Mouse (Mus musculus): ENCODE measurements around the gene Lats2. TPM values are rescaled to one million over a fixed set of nuclear protein-coding genes. Genes with fewer than 3 reads are reported as not detected.
A peak's percentile ranks its signal among the peaks of the same experiment; 100 is the strongest.

Gene Lats2
- polyA plus RNA-seq (2015; fragmentation: Nextera tagmentation; extraction: Ambion mirVana), result 27.6 and 29.4 TPM in 2 replicates

- H3K9me3 ChIP-seq, result no peaks in the 10 kb centered on the region
- H3K4me2 ChIP-seq (replicated peaks), result no peak within 1 kb of the TSS
- no peak within 1 kb of the TSS for H3K27ac ChIP-seq
- no peak within 1 kb of the TSS for H3K9ac ChIP-seq
- H3K4me3 ChIP-seq, result no peak within 1 kb of the TSS
- peaks cover 15% of the 10 kb centered on the region; the same call in 1 of the 2 replicates for H3K4me1 ChIP-seq
- WGBS, result 72% methylated on average over 4 of the region's 4 CpGs
- no peaks in the 10 kb centered on the region for H3K36me3 ChIP-seq
- ATAC-seq (ENCODE audit: low FRiP score, low read depth), result no peak
- H3K27me3 ChIP-seq, result no peaks in the 10 kb centered on the region
Measured at GRCm38 (mm10) chr14:57758237-57758636, at the start of gene Lats2. Lats2 (minus strand) TSS chr14:57758388.

GRCm38 (mm10) chr14:57803731-57804130, 45.5 kb upstream of the Lats2 start:
- H3K27ac ChIP-seq, result no peak overlapping the region
- ATAC-seq (ENCODE audit: low FRiP score, low read depth), result no peak
- H3K9me3 ChIP-seq, result no peaks in the 10 kb centered on the region
- H3K9ac ChIP-seq, result no peak overlapping the region
- H3K36me3 ChIP-seq, result peaks cover 77% of the 10 kb centered on the region
- peaks cover 14% of the 10 kb centered on the region for H3K4me1 ChIP-seq
- WGBS, result 92% methylated on average over 4 of the region's 4 CpGs
- no peak overlapping the region for H3K4me3 ChIP-seq
- no peaks in the 10 kb centered on the region for H3K27me3 ChIP-seq
- no peak overlapping the region for H3K4me2 ChIP-seq (replicated peaks)

- Histone ChIP-seq H3K36me3 (peaks cover 26% of the 10 kb centered on the region), H3K9ac (peak within 1 kb of the TSS; percentile 91), H3K4me3 (peak within 1 kb of the TSS; percentile 86), H3K4me1 (peaks cover 14% of the 10 kb centered on the region), H3K4me2 (replicated peaks) (peak within 1 kb of the TSS; percentile 84), H3K27me3 (no peaks in the 10 kb centered on the region), H3K27ac (peak within 1 kb of the TSS; percentile 73), H3K9me3 (no peaks in the 10 kb centered on the region)
- WGBS, result under 1% methylated on average over 86 of the region's 99 CpGs
- peak; percentile 95 for ATAC-seq (ENCODE audit: low FRiP score, low read depth)
Measured at GRCm38 (mm10) chr14:57797991-57798931, 40.1 kb upstream of the Lats2 start, which contains the start of gene Sap18. Sap18 (plus strand) TSS chr14:57798180.

- Histone ChIP-seq H3K4me2 (replicated peaks) (peak overlapping the region; percentile 65), H3K4me3 (peak overlapping the region; percentile 86), H3K9me3 (no peaks in the 10 kb centered on the region), H3K9ac (peak overlapping the region; percentile 53), H3K27me3 (no peaks in the 10 kb centered on the region), H3K27ac (no peak overlapping the region), H3K4me1 (peaks cover 14% of the 10 kb centered on the region), H3K36me3 (peaks cover 19% of the 10 kb centered on the region)
- WGBS, result 10% methylated on average over 7 of the region's 7 CpGs
- peak; percentile 75 for ATAC-seq (ENCODE audit: low FRiP score, low read depth)
Measured at GRCm38 (mm10) chr14:57797551-57797950, 39.4 kb upstream of the Lats2 start.

GRCm38 (mm10) chr14:57791171-57791570, 33.0 kb upstream of the Lats2 start:
- no peak overlapping the region for H3K4me2 ChIP-seq (replicated peaks)
- H3K9me3 ChIP-seq, result no peaks in the 10 kb centered on the region
- WGBS, result 86% methylated on average over 4 of the region's 4 CpGs
- no peaks in the 10 kb centered on the region for H3K4me1 ChIP-seq
- H3K27ac ChIP-seq, result no peak overlapping the region
- ATAC-seq (ENCODE audit: low FRiP score, low read depth), result no peak
- no peaks in the 10 kb centered on the region for H3K36me3 ChIP-seq
- H3K9ac ChIP-seq, result no peak overlapping the region
- no peaks in the 10 kb centered on the region for H3K27me3 ChIP-seq
- H3K4me3 ChIP-seq, result no peak overlapping the region

- Histone ChIP-seq H3K4me2 (replicated peaks) (no peak overlapping the region), H3K36me3 (no peaks in the 10 kb centered on the region), H3K4me1 (no peaks in the 10 kb centered on the region), H3K27me3 (no peaks in the 10 kb centered on the region), H3K9me3 (no peaks in the 10 kb centered on the region), H3K4me3 (no peak overlapping the region), H3K9ac (no peak overlapping the region), H3K27ac (no peak overlapping the region)
- ATAC-seq (ENCODE audit: low FRiP score, low read depth), result no peak
- WGBS, result 89% methylated on average over 9 of the region's 9 CpGs
Measured at GRCm38 (mm10) chr14:57789759-57790158, 31.6 kb upstream of the Lats2 start.

GRCm38 (mm10) chr14:57789311-57789710, 31.1 kb upstream of the Lats2 start:
- Histone ChIP-seq H3K27me3 (no peaks in the 10 kb centered on the region), H3K36me3 (no peaks in the 10 kb centered on the region), H3K4me1 (no peaks in the 10 kb centered on the region), H3K4me2 (replicated peaks) (no peak overlapping the region), H3K27ac (no peak overlapping the region), H3K9me3 (no peaks in the 10 kb centered on the region), H3K4me3 (no peak overlapping the region), H3K9ac (no peak overlapping the region)
- no peak for ATAC-seq (ENCODE audit: low FRiP score, low read depth)
- 63% methylated on average over 2 of the region's 2 CpGs for WGBS

- no peak for ATAC-seq (ENCODE audit: low FRiP score, low read depth)
- Histone ChIP-seq H3K9me3 (no peaks in the 10 kb centered on the region), H3K4me3 (no peak overlapping the region), H3K27ac (no peak overlapping the region), H3K9ac (no peak overlapping the region), H3K4me1 (no peaks in the 10 kb centered on the region), H3K36me3 (no peaks in the 10 kb centered on the region), H3K27me3 (no peaks in the 10 kb centered on the region), H3K4me2 (replicated peaks) (no peak overlapping the region)
- WGBS, result 56% methylated on average over 4 of the region's 4 CpGs
Measured at GRCm38 (mm10) chr14:57787406-57787805, 29.2 kb upstream of the Lats2 start.

GRCm38 (mm10) chr14:57772157-57772815, 14.1 kb upstream of the Lats2 start:
- no peak overlapping the region for H3K4me2 ChIP-seq (replicated peaks)
- no peak overlapping the region for H3K27ac ChIP-seq
- no peak overlapping the region for H3K9ac ChIP-seq
- ATAC-seq (ENCODE audit: low FRiP score, low read depth), result no peak
- no peaks in the 10 kb centered on the region for H3K4me1 ChIP-seq
- no peaks in the 10 kb centered on the region for H3K9me3 ChIP-seq
- H3K27me3 ChIP-seq, result no peaks in the 10 kb centered on the region
- H3K4me3 ChIP-seq, result no peak overlapping the region
- 83% methylated on average over 6 of the region's 6 CpGs for WGBS
- H3K36me3 ChIP-seq, result no peaks in the 10 kb centered on the region

- ATAC-seq (ENCODE audit: low FRiP score, low read depth), result no peak
- WGBS, result 92% methylated on average over 5 of the region's 5 CpGs
- no peak overlapping the region for H3K4me3 ChIP-seq
- H3K4me2 ChIP-seq (replicated peaks), result no peak overlapping the region
- H3K9ac ChIP-seq, result no peak overlapping the region
- H3K27ac ChIP-seq, result no peak overlapping the region
- H3K36me3 ChIP-seq, result no peaks in the 10 kb centered on the region
- no peaks in the 10 kb centered on the region for H3K4me1 ChIP-seq
- no peaks in the 10 kb centered on the region for H3K9me3 ChIP-seq
- H3K27me3 ChIP-seq, result no peaks in the 10 kb centered on the region
Measured at GRCm38 (mm10) chr14:57769102-57769501, 10.9 kb upstream of the Lats2 start.

- no peaks in the 10 kb centered on the region for H3K36me3 ChIP-seq
- no peak for ATAC-seq (ENCODE audit: low FRiP score, low read depth)
- no peaks in the 10 kb centered on the region for H3K9me3 ChIP-seq
- no peak overlapping the region for H3K4me2 ChIP-seq (replicated peaks)
- no peak overlapping the region for H3K9ac ChIP-seq
- no peak overlapping the region for H3K4me3 ChIP-seq
- WGBS, result 70% methylated on average over 10 of the region's 10 CpGs
- H3K4me1 ChIP-seq, result peaks cover 12% of the 10 kb centered on the region; the same call in 1 of the 2 replicates
- H3K27me3 ChIP-seq, result no peaks in the 10 kb centered on the region
- H3K27ac ChIP-seq, result no peak overlapping the region
Measured at GRCm38 (mm10) chr14:57760447-57761412, 2.5 kb upstream of the Lats2 start.

All from limb, embryonic 13.5 days (tissue).